Mouse (Mus musculus) liver, adult 2 months (tissue): ENCODE measurements around the gene Ak3.

ENCODE experiments used
- CTCF ChIP-seq: fragments of 200-500 bp; IDR thresholded peaks from 2 replicates; pipeline ENCODE4 v1.5.1; 2011; ENCODE audit warnings: low read depth, low read length, control low read depth
- POLR2A ChIP-seq: fragments of 200-500 bp; IDR thresholded peaks from 2 replicates; pipeline ENCODE4 v1.6.1; 2011; ENCODE audit warnings: low read length, control low read depth; ENCODE audit not compliant: insufficient read depth; ENCODE audit errors: extremely low read depth

DNA sequence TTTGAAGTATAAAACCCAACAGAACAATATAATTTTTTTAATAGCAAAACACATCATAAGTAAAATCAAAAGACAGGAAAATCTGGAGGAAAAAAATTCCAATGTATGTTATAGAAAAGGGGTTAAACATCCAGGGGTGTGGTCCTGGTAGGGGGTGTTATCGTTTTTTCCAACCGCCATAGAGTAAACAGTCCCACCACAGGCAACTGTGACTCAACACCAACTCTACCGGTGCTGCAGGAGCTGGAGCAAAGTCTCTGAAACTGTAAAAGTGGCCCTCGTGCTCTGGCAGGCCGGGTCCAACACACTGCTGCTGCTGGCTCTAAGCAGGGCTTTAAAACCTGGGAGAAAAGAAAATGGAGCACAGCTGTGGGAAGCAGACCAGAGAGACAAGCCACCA lies 11.0 kb upstream of the Ak3 start:
- TF ChIP-seq CTCF = no peak
- TF ChIP-seq POLR2A = no peak
